Mouse (Mus musculus) midbrain, embryonic 16.5 days (tissue): ENCODE measurements around the gene Adgrl3. TPM values are rescaled to one million over a fixed set of nuclear protein-coding genes. Genes with fewer than 3 reads are reported as not detected.

Experiments used
- ATAC-seq: fragments of 200-750 bp; cut with Nextera tagmentation; 2 replicates; pipeline ENCODE4 v1.8.0; 2017; ENCODE audit warnings: moderate TSS enrichment
- H3K27ac ChIP-seq: fragments of 300-500 bp; sonication (generic); 2 replicates; pipeline ENCODE4 v1.5.1; 2014; ENCODE audit warnings: mild to moderate bottlenecking, low read length, mixed read lengths
- H3K27me3 ChIP-seq: fragments of 300-500 bp; sonication (generic); 2 replicates; pipeline ENCODE4 v1.6.1; 2014; ENCODE audit warnings: low read depth, low read length, mixed read lengths; ENCODE audit not compliant: control insufficient read depth, insufficient read depth
- H3K36me3 ChIP-seq: fragments of 300-500 bp; sonication (generic); 2 replicates; pipeline ENCODE4 v1.6.1; 2014; ENCODE audit warnings: mild to moderate bottlenecking, low read length, moderate library complexity, mixed read lengths; ENCODE audit not compliant: control insufficient read depth, insufficient read depth
- H3K4me1 ChIP-seq: fragments of 300-500 bp; sonication (generic); 2 replicates; pipeline ENCODE4 v1.6.1; 2014; ENCODE audit warnings: mild to moderate bottlenecking, low read length, mixed read lengths; ENCODE audit not compliant: control insufficient read depth, insufficient read depth
- H3K4me2 ChIP-seq: fragments of 300-500 bp; sonication (generic); 2 replicates; pipeline ENCODE4 v1.6.1; 2014; ENCODE audit warnings: mild to moderate bottlenecking, low read length, mixed read lengths
- H3K4me3 ChIP-seq: fragments of 300-500 bp; sonication (generic); 2 replicates; pipeline ENCODE4 v1.5.1; 2014; ENCODE audit warnings: low read depth, mild to moderate bottlenecking, low read length, moderate library complexity, mixed read lengths
- H3K9ac ChIP-seq: fragments of 300-500 bp; sonication (generic); 2 replicates; pipeline ENCODE4 v1.6.1; 2014; ENCODE audit warnings: low read depth, low read length, mixed read lengths
- H3K9me3 ChIP-seq: fragments of 300-500 bp; sonication (generic); replicated peaks from 2 replicates; pipeline ENCODE4 v1.6.1; 2014; ENCODE audit warnings: mild to moderate bottlenecking, low read length, mixed read lengths; ENCODE audit not compliant: control insufficient read depth, poor library complexity, severe bottlenecking
- WGBS: fragments of 180-500 bp; shearing (Covaris S2); extraction: QIAGEN DNeasy Blood & Tissue Kit; methylation state at CpG from one replicate; pipeline ENCODE4 v1.1.7; 2014; 5-methylcytosine and 5-hydroxymethylcytosine counted together
- polyA plus RNA-seq: library from polyadenylated mRNA; unstranded; fragments of >200 nt; fragmentation: Nextera tagmentation; extraction: Ambion mirVana; gene quantifications from 2 replicates; pipeline ENCODE4 v1.2.1, GENCODE M21; 2015

Gene Adgrl3
- polyA plus RNA-seq, 1 experiment from 2014 or later, result 68.4 TPM

DNA sequence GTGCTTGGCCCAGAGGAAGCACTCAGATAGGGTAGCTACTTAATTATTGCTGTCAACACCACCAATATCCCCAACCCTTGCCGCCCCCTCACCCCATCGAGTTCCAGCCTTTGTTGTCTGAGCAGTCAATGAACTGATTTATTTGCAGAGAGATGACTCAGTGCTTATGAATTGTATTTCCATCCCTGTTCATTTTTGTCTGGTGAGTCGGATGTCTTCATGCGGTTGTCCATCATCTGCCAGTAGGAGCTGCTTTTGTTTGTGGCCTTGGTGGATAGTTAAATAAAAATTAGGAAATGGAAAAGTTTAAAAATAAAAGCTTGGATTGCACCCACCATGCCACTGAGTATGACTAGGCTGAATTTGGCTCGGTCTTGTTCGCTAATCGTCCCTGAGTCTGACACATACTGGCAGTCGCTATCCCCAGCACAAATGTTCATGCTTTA lies 344.3 kb downstream of the Adgrl3 start:
- no peaks in the 10 kb centered on the region for H3K36me3 ChIP-seq
- no peaks in the 10 kb centered on the region for H3K4me1 ChIP-seq
- WGBS, result 70% methylated on average over 8 of the region's 8 CpGs
- H3K27me3 ChIP-seq, result no peaks in the 10 kb centered on the region
- no peak overlapping the region for H3K9ac ChIP-seq
- no peak overlapping the region for H3K4me2 ChIP-seq
- no peaks in the 10 kb centered on the region for H3K9me3 ChIP-seq
- no peak overlapping the region for H3K4me3 ChIP-seq
- no peak for ATAC-seq
- H3K27ac ChIP-seq, result no peak overlapping the region

DNA sequence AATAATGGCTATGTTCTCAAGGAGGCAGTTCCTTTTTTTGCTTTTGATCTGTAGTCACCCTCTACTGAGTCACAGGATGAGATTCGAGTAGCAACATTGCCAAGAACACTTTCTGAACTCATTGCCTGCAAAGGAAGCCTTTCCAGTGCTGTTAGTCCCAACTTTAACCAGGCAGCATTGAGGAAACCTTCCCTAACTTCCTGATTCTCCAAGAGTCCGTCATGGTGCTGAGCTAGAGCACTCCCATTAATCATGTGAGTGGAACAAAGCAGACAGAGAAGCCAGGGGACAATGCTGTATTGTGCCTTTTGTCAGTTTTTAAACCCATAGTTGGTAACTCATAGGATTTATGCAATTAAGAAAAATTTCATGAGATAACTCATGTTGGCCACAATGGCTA lies 345.3 kb downstream of the Adgrl3 start:
- no peak for ATAC-seq
- H3K4me2 ChIP-seq, result no peak overlapping the region
- no peaks in the 10 kb centered on the region for H3K36me3 ChIP-seq
- H3K9me3 ChIP-seq, result no peaks in the 10 kb centered on the region
- H3K27ac ChIP-seq, result no peak overlapping the region
- 68% methylated on average over 2 of the region's 2 CpGs for WGBS
- H3K9ac ChIP-seq, result no peak overlapping the region
- no peak overlapping the region for H3K4me3 ChIP-seq
- no peaks in the 10 kb centered on the region for H3K27me3 ChIP-seq
- H3K4me1 ChIP-seq, result no peaks in the 10 kb centered on the region

DNA sequence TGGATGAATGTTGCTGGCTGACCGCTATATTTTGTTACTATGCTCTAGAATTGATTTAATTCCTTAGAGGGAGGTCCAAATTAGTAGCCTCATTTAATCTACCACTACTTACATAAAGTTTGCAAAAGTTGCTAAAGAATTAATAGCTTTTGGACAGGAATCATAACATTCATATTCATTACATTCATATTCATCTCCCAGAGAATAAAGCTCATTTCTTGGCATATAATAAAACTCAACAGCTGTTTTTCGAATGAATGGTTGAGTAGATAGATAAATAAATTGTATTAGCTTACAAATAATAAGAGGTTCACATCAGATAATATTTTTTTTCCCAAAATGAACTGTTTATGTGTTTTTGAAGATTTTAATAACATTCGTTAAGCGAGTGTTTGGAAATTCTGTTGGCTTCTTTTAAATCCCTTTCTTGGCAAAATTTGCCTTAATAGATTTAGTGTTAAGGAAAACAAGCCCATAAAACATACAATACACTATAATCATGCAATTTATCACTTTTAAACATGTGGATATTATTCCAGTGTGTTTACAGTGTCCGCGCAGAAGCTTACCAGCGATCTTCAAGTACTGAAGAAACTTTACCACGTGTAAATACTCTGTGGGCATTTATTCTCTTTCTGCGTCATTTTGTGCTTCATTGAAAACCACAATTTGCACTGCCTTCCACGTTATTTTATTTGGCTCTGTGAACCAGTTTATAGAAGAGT lies 350.4 kb downstream of the Adgrl3 start:
- H3K27ac ChIP-seq, result no peak overlapping the region
- no peaks in the 10 kb centered on the region for H3K27me3 ChIP-seq
- H3K4me2 ChIP-seq, result no peak overlapping the region
- H3K9me3 ChIP-seq, result no peaks in the 10 kb centered on the region
- H3K4me3 ChIP-seq, result no peak overlapping the region
- ATAC-seq, result no peak
- H3K36me3 ChIP-seq, result no peaks in the 10 kb centered on the region
- no peak overlapping the region for H3K9ac ChIP-seq
- H3K4me1 ChIP-seq, result no peaks in the 10 kb centered on the region
- 84% methylated on average over 10 of the region's 10 CpGs for WGBS

DNA sequence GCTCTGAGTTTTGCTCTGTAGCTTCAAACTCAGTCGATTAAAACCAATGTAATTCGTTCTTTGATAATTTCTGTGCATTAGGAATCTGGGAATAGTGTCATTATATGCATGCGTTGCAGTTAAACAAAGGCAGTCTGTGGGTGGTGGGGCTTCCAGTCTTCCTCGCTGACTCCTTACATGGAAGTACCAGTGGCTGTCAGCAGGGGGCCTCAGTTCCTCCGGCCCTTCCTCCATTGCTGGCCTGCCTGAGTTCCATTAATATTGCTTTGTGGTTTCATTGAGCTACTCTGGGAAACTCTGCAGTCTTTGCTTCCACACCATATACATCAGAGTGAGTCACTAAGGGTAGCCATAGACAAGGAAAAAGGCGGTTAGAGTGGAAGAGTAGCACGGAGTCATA lies 356.1 kb downstream of the Adgrl3 start:
- Histone ChIP-seq H3K4me2 (no peak overlapping the region), H3K36me3 (no peaks in the 10 kb centered on the region), H3K4me3 (no peak overlapping the region), H3K27me3 (no peaks in the 10 kb centered on the region), H3K27ac (no peak overlapping the region), H3K9me3 (no peaks in the 10 kb centered on the region), H3K9ac (no peak overlapping the region), H3K4me1 (no peaks in the 10 kb centered on the region)
- WGBS, result 83% methylated on average over 7 of the region's 7 CpGs
- ATAC-seq, result no peak

- Histone ChIP-seq H3K4me2 (no peak overlapping the region), H3K4me1 (no peaks in the 10 kb centered on the region), H3K27ac (no peak overlapping the region), H3K9me3 (no peaks in the 10 kb centered on the region), H3K9ac (no peak overlapping the region), H3K36me3 (no peaks in the 10 kb centered on the region), H3K27me3 (no peaks in the 10 kb centered on the region), H3K4me3 (no peak overlapping the region)
- WGBS, result 9% methylated on average over 1 of the region's 1 CpGs
- no peak for ATAC-seq
Measured at GRCm38 (mm10) chr5:81405582-81406143, 385.7 kb downstream of the Adgrl3 start.

GRCm38 (mm10) chr5:81417326-81417725 lies 397.4 kb downstream of the Adgrl3 start:
- H3K27ac ChIP-seq, result no peak overlapping the region
- no peak for ATAC-seq
- no peak overlapping the region for H3K4me2 ChIP-seq
- no peaks in the 10 kb centered on the region for H3K36me3 ChIP-seq
- WGBS, result 48% methylated on average over 3 of the region's 3 CpGs
- no peak overlapping the region for H3K4me3 ChIP-seq
- no peak overlapping the region for H3K9ac ChIP-seq
- H3K4me1 ChIP-seq, result no peaks in the 10 kb centered on the region
- no peaks in the 10 kb centered on the region for H3K27me3 ChIP-seq
- no peaks in the 10 kb centered on the region for H3K9me3 ChIP-seq

DNA sequence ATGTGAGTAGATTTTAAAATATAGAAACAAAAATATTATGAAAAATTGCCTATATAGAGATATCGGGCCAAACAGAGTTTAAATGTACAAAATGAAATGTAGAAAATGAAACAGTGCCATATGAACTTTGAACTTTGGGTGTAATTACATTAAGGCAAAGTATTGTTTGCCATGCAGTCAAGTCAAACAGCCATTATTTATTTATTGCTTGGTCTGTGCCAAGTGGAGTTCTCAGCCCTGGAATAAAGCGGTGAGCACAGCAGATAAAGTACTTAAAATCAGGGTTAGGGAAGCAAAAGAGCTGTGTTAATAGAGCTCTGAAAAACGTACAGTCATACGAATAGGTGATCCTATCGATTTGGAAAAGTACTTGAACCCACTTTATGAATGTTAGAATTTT lies 407.5 kb downstream of the Adgrl3 start:
- ATAC-seq, result no peak
- H3K4me3 ChIP-seq, result no peak overlapping the region
- H3K9me3 ChIP-seq, result no peaks in the 10 kb centered on the region
- no peak overlapping the region for H3K27ac ChIP-seq
- no peaks in the 10 kb centered on the region for H3K27me3 ChIP-seq
- no peaks in the 10 kb centered on the region for H3K36me3 ChIP-seq
- no peak overlapping the region for H3K9ac ChIP-seq
- no peaks in the 10 kb centered on the region for H3K4me1 ChIP-seq
- no peak overlapping the region for H3K4me2 ChIP-seq
- 84% methylated on average over 5 of the region's 5 CpGs for WGBS

- Histone ChIP-seq H3K27me3 (no peaks in the 10 kb centered on the region), H3K4me2 (no peak overlapping the region), H3K4me1 (no peaks in the 10 kb centered on the region), H3K9ac (no peak overlapping the region), H3K9me3 (no peaks in the 10 kb centered on the region), H3K27ac (no peak overlapping the region), H3K36me3 (no peaks in the 10 kb centered on the region), H3K4me3 (no peak overlapping the region)
- WGBS, result 85% methylated on average over 3 of the region's 3 CpGs
- ATAC-seq, result no peak
Measured at GRCm38 (mm10) chr5:81436375-81436774, 416.4 kb downstream of the Adgrl3 start.

GRCm38 (mm10) chr5:81442150-81442549 lies 422.2 kb downstream of the Adgrl3 start:
- H3K4me3 ChIP-seq, result no peak overlapping the region
- WGBS, result 44% methylated on average over 5 of the region's 5 CpGs
- H3K9me3 ChIP-seq, result no peaks in the 10 kb centered on the region
- no peak overlapping the region for H3K9ac ChIP-seq
- no peak overlapping the region for H3K4me2 ChIP-seq
- H3K27ac ChIP-seq, result no peak overlapping the region
- H3K4me1 ChIP-seq, result no peaks in the 10 kb centered on the region
- H3K27me3 ChIP-seq, result no peaks in the 10 kb centered on the region
- ATAC-seq, result no peak
- H3K36me3 ChIP-seq, result no peaks in the 10 kb centered on the region
